Mouse (Mus musculus) thymus, postnatal 10 days (tissue): Measurements from ENCODE around the gene Cbfa2t3.
A peak's percentile ranks its signal among the peaks of the same experiment; 100 is the strongest.
"Not testable (repeated sequence)": the region's sequence is repeated elsewhere in the genome, so short reads cannot be mapped to it uniquely, and the experiment has no call there.

Experiments used
- DNase-seq, 2 experiments: peaks; one replicate each; pipeline ENCODE4 v3.0.0; 2021; ENCODE audit warnings: low spot score in 2 of 2

The Cbfa2t3 gene

GRCm38 (mm10) chr8:122639521-122640248, 59.2 kb downstream of the Cbfa2t3 start:
- no peak for DNase-seq

- no peak for DNase-seq
Measured at GRCm38 (mm10) chr8:122638601-122639000, 60.3 kb downstream of the Cbfa2t3 start.

- no peak for DNase-seq
Measured at GRCm38 (mm10) chr8:122637230-122637629, 61.7 kb downstream of the Cbfa2t3 start.

- DNase-seq, result no peak
Measured at GRCm38 (mm10) chr8:122636803-122637175, 62.1 kb downstream of the Cbfa2t3 start.

- DNase-seq, result no peak
Measured at GRCm38 (mm10) chr8:122635878-122636802, 62.8 kb downstream of the Cbfa2t3 start.

- DNase-seq, result no peak
Measured at GRCm38 (mm10) chr8:122633205-122633604, 65.7 kb downstream of the Cbfa2t3 start.

- DNase-seq, result not testable (repeated sequence)
Measured at GRCm38 (mm10) chr8:122632134-122632533, 66.8 kb downstream of the Cbfa2t3 start.

- no peak for DNase-seq
Measured at GRCm38 (mm10) chr8:122630696-122631095, 68.2 kb downstream of the Cbfa2t3 start.

GRCm38 (mm10) chr8:122629388-122629787, 69.5 kb downstream of the Cbfa2t3 start:
- no peak for DNase-seq

- no peak for DNase-seq
Measured at GRCm38 (mm10) chr8:122626896-122627295, 72.0 kb downstream of the Cbfa2t3 start.

GRCm38 (mm10) chr8:122625811-122626210, 73.1 kb downstream of the Cbfa2t3 start:
- DNase-seq, result no peak

GRCm38 (mm10) chr8:122624653-122625052, 74.3 kb downstream of the Cbfa2t3 start:
- DNase-seq, result no peak

GRCm38 (mm10) chr8:122623844-122624642, 74.9 kb downstream of the Cbfa2t3 start:
- DNase-seq, result no peak

GRCm38 (mm10) chr8:122622727-122623126, 76.2 kb downstream of the Cbfa2t3 start, which contains the start of gene Pabpn1l:
Gene Pabpn1l (minus strand): TSS chr8:122622739.
- no peak for DNase-seq

GRCm38 (mm10) chr8:122620446-122620845, 78.5 kb downstream of the Cbfa2t3 start:
- no peak for DNase-seq

GRCm38 (mm10) chr8:122618660-122619378, 80.1 kb downstream of the Cbfa2t3 start:
- DNase-seq, result no peak

GRCm38 (mm10) chr8:122617947-122618546, 80.9 kb downstream of the Cbfa2t3 start:
- DNase-seq, result peak; percentile 58 to 81

GRCm38 (mm10) chr8:122616181-122616905, 82.6 kb downstream of the Cbfa2t3 start:
- no peak for DNase-seq

GRCm38 (mm10) chr8:122611295-122612133, 87.4 kb downstream of the Cbfa2t3 start, which contains the start of the genes Galns and Trappc2l:
Gene Galns (minus strand): TSS chr8:122611463.
Gene Trappc2l (plus strand): TSS chr8:122611640.
- DNase-seq, result peak; percentile 94 to 95
